Mouse (Mus musculus) E14TG2a.4 (cell line): ENCODE results near the gene Swt1.

ENCODE experiments used
- CTCF ChIP-seq: conservative IDR thresholded peaks from 2 replicates; pipeline ENCODE4 v1.5.1; 2014; ENCODE audit warnings: low read length
- NANOG ChIP-seq: IDR thresholded peaks from 2 replicates; pipeline ENCODE4 v1.6.1; 2014; ENCODE audit warnings: borderline replicate concordance, low read length, mixed read lengths

DNA sequence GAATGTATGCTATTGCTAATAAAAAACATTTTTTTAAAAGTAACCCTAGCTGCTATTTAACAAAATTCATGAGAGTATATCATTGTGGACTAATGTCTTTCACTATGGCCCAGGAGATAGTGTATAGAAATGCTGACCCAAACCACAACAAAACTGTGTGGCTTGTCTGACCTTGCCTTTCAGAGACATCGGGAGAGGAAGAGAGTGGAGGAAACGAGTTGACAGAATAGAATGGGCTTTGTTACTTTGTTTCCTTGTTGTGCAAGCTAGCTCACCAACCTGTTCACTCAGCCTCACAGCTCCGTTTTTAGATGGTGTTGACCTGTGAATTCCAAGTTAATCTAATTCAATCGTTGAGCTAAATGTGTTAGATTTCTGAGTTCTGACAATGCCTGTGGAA is 107.8 kb downstream of the Swt1 start:
- TF ChIP-seq CTCF (no peak), NANOG (no peak)
